Mouse (Mus musculus): ENCODE results near the gene Rngtt.
"Not testable (repeated sequence)": the region's sequence is repeated elsewhere in the genome, so short reads cannot be mapped to it uniquely, and the experiment has no call there.

Rngtt gene

DNA sequence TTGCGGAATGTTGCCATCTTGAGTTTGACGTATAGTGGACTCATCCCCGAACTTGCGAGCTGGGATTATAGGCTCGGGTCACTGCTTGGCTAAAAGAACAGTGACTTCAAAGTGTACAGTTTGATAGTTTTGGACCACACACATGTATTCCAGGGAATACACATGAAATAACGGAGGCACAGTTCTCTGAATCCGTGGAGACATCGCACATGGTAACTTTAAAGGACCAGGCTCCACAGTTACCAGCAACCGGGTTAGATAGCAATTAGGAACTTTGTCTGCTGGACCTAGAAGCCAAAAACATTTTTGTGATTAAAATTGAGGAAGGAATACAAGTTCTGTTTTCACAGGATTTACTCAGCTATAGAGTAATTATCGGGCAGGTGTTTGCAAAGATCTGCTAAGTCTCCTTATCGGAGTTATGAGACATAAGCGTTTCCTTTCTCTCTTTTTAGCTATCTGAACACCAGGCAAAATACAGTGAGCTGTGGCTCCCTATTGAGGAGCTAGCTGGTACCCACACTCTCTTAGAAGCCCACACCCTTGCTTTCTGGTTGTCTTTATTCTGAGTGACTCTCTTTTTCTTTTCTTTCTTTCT is 828 bp downstream of the Rngtt start:
- DNase-seq (ENCODE audit: low spot score): no peak

GRCm38 (mm10) chr4:33314150-33314549 is 4.0 kb downstream of the Rngtt start:
- not testable (repeated sequence) for DNase-seq (ENCODE audit: low spot score)

GRCm38 (mm10) chr4:33315840-33316239 is 5.7 kb downstream of the Rngtt start:
- no peak for DNase-seq (ENCODE audit: low spot score)

GRCm38 (mm10) chr4:33331147-33331546 is 21.0 kb downstream of the Rngtt start:
- DNase-seq (ENCODE audit: low spot score): no peak

DNA sequence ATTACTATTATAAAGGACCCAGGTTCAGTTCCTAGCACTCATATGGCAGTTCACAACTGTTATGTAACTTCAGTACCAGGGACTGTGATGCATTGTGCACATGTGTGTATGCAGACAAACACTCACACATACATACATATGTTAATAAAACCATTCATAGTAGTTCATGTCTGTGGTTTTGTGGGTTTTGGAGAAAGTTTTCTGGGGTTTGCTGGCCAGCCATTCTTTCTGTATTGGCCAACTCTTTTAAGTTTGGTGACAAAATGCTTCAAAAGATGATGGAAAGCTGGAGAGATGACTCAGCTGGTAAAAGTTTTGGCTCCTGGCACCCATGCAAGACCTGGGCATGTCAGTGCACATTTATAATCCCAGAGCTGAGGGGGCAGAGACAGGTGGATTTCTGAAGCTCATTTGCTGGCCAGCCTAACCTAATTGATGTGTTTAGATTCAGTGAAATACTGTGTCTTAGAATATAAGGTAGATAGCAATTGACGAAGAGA is 22.9 kb downstream of the Rngtt start:
- no peak for DNase-seq (ENCODE audit: low spot score)

GRCm38 (mm10) chr4:33337999-33338398 is 27.9 kb downstream of the Rngtt start:
- no peak for DNase-seq (ENCODE audit: low spot score)

GRCm38 (mm10) chr4:33342877-33343731 is 33.0 kb downstream of the Rngtt start:
- DNase-seq (ENCODE audit: low spot score): no peak

DNA sequence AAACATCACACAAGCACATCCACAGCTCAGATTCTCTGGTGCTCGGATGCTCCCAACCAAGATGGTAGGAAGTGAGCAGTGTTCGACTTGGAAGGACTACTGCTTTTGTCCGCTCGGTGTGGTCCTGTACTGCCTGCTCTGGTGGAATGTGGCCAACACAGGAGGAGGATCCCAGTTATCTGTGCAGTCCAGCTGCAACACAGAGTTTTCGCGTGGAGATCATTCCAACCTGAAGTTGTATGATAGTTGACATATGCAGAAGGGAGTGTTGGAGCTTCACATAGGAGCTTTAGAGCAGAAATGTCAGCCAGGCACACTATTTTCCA is 33.6 kb downstream of the Rngtt start:
- no peak for DNase-seq (ENCODE audit: low spot score)

GRCm38 (mm10) chr4:33363451-33363850 is 53.3 kb downstream of the Rngtt start:
- no peak for DNase-seq (ENCODE audit: low spot score)

GRCm38 (mm10) chr4:33374916-33375315 is 64.8 kb downstream of the Rngtt start:
- DNase-seq (ENCODE audit: low spot score): no peak

DNA sequence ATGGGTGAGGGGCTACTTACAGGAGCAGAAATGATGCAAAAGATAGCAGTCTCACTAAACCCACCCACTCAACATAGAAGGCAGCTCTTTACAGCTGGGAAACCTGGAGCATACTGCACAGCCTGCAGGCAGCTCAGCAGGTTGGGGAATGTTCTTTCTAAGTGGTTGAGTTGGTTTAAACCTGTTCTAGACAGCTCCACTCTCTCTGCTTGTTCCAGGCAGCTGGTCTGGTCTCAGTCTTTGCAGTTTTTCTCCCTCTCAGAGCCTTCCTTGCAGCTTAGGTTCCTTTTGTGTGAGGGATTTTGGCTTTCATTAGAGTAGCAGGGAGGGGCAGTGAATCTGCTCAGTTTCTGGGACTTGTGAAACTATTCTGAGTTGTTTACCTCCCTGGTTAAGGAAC is 67.5 kb downstream of the Rngtt start:
- no peak for DNase-seq (ENCODE audit: low spot score)

DNA sequence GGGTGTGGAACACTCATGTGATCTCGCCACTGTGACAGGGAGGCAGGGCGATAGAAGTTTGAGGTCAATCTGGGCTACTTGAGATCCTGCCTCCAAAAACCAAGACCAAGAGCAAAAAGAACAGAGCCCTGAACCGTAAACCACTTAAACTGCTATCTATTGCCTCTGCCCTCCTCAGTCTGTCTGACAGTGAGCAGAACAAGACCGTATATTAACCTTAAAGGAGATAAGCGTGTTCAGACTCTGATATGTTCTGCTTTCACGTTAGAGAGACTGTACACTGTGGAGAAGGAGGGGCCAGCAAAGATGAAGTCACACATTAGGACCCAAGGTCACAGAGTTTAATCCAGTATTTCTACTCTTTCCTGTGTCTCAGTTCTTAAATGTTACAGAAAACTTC is 68.8 kb downstream of the Rngtt start:
- no peak for DNase-seq (ENCODE audit: low spot score)

- DNase-seq (ENCODE audit: low spot score): no peak
These were observed 78.8 kb downstream of the Rngtt start for GRCm38 (mm10) chr4:33388899-33389298.

DNA sequence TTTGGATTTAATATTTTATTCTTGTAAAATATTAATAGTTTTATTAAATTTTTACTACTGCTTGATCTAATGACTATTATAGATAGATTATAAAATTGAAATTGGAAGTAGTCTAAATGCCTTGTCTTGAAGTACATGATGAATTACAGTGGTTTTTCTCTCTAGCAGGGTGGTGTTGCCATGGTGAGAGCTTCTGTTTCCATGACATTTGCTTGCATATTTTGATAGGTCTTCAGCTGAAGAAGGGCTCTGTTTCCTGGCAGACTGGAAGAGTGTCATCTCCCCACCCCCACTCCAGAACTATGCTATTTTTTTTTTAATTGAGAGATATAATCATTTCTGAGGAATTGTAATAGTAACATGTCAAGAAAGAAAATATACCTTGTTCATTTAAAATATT is 80.5 kb downstream of the Rngtt start:
- DNase-seq (ENCODE audit: low spot score): no peak

DNA sequence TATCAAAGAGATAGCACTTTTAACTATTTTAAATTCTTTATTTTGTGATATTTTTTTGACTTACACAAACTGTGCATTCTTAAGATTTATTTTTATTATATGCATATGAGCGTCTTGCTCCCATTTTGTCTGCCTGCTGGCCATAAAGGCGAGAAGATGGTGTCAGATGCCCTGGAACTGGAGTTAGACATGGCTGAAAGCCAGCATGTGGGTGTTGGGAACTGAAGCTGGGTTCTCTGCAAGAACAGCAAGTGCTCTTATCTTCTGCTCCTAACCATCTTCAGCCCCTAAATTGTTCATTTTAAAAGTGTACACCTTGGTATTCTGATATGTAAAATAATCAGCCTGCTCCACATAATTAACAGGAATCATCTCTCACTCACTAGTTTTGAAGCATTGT is 83.3 kb downstream of the Rngtt start:
- no peak for DNase-seq (ENCODE audit: low spot score)

DNA sequence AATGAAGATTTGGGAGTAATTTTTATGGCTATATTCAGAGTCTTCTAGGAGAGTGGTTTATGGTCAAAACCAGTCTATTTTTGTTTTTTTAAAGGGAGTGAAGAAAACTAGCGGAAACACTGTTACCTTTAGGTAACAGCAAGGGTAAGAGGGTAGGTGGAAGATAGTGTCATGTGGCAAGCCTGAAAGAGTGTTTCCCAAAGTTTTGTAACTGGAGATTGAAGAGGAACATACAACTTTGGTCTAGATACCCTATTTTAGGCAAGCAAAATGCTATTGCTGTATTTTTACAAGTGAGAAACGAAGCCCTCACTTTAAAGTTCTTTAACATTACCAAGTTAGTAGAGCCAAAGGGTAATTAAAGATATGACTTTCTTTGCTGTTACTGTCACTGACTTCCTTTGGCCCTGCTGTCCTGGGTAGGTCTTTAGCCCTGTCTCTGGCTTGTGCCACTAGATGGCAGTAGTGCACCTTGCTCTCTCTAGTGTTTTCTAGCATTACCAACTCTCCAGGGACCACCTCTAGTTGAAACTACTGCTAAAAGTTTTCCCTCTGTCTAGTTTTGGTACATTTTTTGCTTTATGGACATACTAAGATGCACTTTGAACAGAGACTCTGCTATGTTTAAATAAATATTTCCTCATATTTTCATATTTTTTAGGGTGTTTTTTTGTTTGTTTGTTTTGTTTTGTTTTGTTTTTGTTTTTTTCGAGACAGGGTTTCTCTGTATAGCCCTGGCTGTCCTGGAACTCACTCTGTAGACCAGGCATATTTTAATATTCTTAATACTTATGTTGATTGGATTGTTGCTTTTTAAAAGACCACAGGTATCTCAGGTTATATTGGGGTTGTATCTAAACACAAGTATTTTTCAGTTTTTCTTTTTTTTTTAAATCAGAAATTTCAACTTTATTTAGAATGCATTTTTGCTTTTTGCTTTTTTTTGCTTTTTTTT is 86.4 kb downstream of the Rngtt start:
- DNase-seq (ENCODE audit: low spot score): peak; percentile 90

GRCm38 (mm10) chr4:33405723-33406293 is 95.7 kb downstream of the Rngtt start:
- no peak for DNase-seq (ENCODE audit: low spot score)

DNA sequence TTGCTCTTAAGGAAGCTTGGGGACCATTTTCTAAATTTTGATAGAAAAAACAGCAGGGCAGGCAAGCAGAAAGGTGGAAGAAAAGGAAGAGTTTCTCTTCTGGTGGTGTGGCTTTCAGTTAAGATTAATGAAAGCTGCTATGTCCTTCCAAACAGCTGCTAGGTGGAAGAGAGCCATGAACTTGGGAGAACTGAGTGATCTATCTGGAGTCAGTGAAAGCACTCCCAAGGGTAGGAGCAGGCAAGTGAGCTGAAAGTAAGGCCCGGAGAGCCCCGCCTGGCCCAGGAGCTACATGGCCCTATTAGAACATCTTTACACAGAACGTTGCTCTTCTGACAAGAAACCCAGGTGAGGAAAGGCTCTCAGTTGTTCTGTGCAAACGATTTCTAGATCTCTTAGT is 103.7 kb downstream of the Rngtt start:
- peak; percentile 58 for DNase-seq (ENCODE audit: low spot score)

GRCm38 (mm10) chr4:33414781-33415180 is 104.7 kb downstream of the Rngtt start:
- DNase-seq (ENCODE audit: low spot score): no peak

DNA sequence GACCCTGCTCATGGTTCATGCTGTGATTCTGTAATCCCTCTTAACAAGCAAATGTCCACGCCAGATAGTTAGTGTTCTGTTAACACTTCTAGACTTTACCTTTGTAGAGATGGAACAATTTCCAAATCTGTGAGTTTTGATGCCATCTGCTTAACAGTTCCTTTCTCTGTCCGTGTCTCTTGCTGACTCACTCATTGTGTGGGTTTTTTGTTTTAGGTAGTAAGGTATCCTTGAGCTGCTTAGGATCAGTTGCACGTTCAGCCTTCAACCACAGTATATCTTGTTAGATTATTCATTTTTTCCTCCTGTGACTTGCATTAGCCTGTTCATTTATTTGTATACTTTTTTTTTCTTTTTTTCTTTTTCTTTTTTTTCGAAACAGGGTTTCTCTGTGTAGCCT is 107.3 kb downstream of the Rngtt start:
- DNase-seq (ENCODE audit: low spot score): no peak

- no peak for DNase-seq (ENCODE audit: low spot score)
These were observed 109.5 kb downstream of the Rngtt start for GRCm38 (mm10) chr4:33419644-33420043.

DNA sequence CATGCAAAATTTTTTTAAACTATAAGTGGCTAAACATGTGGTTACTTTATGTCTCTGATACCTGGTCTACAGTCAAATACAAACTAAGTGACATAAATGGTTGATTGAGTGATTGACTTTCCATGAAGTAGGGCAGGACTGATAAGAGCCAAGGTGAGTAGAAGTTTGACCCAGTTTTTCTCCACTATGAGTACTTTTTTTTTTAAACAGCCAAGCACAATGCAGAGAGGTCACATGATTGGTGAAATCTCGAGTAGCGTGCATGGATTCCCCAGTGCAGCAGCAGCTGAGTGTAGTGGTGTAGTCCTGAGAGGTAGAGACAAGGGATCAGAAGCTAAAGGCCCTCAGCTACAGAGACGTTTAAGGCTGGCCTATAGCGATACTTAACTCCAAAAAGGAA is 118.7 kb downstream of the Rngtt start:
- DNase-seq (ENCODE audit: low spot score): no peak

All from testis, postnatal 10 days (tissue).